Mouse (Mus musculus) megakaryocyte, embryonic 14.5 days (primary cell): ENCODE measurements around the gene Fgd5. TPM values are rescaled to one million over a fixed set of nuclear protein-coding genes. Genes with fewer than 3 reads are reported as not detected.

Experiments used
- H3K27me3 ChIP-seq: replicated peaks from 2 replicates; pipeline ENCODE3; 2012; ENCODE audit warnings: inconsistent platforms
- H3K36me3 ChIP-seq: replicated peaks from 2 replicates; pipeline ENCODE3; 2012; ENCODE audit warnings: low read length, inconsistent platforms, mixed read lengths
- H3K4me1 ChIP-seq: 2 replicates; pipeline ENCODE4 v1.6.1; 2012; ENCODE audit warnings: inconsistent platforms
- H3K4me3 ChIP-seq: replicated peaks from 2 replicates; pipeline ENCODE3; 2012; ENCODE audit warnings: moderate library complexity, mild to moderate bottlenecking, inconsistent platforms
- H3K9me3 ChIP-seq: 2 replicates; pipeline ENCODE4 v1.6.1; 2012; ENCODE audit warnings: inconsistent platforms
- FLI1 ChIP-seq: IDR thresholded peaks from 2 replicates; pipeline ENCODE4 v1.6.1; 2012; ENCODE audit warnings: low read length, inconsistent platforms, mixed read lengths
- GATA1 ChIP-seq: IDR thresholded peaks from 3 replicates; pipeline ENCODE4 v1.6.1; 2012; ENCODE audit warnings: mixed read lengths, low read length, inconsistent platforms, borderline replicate concordance
- polyA plus RNA-seq: library from polyadenylated mRNA; stranded (reverse); fragments of >175 nt; gene quantifications from 2 replicates; pipeline ENCODE4 v1.2.3, GENCODE M21; 2012; ENCODE audit warnings: low replicate concordance; ENCODE audit not compliant: insufficient read depth

Fgd5 gene
- polyA plus RNA-seq, 1 experiment = 0.08 TPM

DNA sequence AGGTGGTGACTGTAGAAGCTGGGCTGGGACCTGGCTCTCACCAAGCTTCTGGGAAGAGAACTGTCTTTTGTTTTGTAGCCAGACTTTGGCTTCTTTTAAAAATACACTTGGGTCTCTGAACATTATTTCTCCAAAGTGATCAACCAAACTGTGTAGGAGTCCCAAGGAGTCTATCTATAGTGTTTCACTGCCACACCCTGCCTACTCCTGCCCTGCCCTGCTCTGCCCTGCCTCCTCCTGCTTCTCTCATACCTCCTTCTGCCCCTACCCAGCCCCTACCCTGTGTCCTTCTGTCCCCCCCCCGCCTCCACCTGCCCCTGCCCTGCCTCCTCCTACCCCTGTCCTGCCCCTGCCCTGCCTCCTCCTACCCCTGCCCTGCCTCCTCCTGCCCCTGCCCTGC is 46.6 kb downstream of the Fgd5 start:
- TF ChIP-seq GATA1 (no peak), FLI1 (no peak)
- no peak overlapping the region for H3K4me3 ChIP-seq
- H3K36me3 ChIP-seq = no peaks in the 10 kb centered on the region
- H3K27me3 ChIP-seq = peaks cover 58% of the 10 kb centered on the region
- H3K9me3 ChIP-seq = no peaks in the 10 kb centered on the region
- peaks cover 8% of the 10 kb centered on the region for H3K4me1 ChIP-seq

DNA sequence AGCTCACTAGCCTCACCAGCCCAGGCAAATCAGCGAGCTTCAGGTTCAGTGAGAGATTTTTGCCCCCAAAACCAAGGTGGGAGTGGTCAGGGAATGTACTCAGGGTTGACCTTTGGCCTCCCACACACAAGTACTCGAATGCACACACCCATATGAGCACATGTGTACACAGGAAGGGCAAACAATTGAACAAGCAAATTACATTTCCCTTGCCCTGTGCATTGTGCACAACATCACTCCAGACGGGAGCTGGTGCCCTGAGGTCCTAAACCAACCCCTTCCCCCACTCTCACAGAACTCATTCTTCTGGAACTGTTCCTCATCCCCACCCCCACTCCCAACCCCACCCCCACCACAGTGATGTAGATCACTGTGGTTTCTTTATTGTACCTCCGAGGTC is 48.7 kb downstream of the Fgd5 start:
- Histone ChIP-seq H3K27me3 (peaks cover 47% of the 10 kb centered on the region), H3K4me3 (no peak overlapping the region), H3K9me3 (peaks cover 3% of the 10 kb centered on the region), H3K4me1 (peaks cover 21% of the 10 kb centered on the region), H3K36me3 (no peaks in the 10 kb centered on the region)
- no peak for TF ChIP-seq GATA1
- no peak for TF ChIP-seq FLI1

- TF ChIP-seq GATA1 = no peak
- H3K27me3 ChIP-seq = peaks cover 43% of the 10 kb centered on the region
- no peaks in the 10 kb centered on the region for H3K36me3 ChIP-seq
- no peak overlapping the region for H3K4me3 ChIP-seq
- H3K9me3 ChIP-seq = peaks cover 3% of the 10 kb centered on the region
- peaks cover 26% of the 10 kb centered on the region for H3K4me1 ChIP-seq
These were observed 52.0 kb downstream of the Fgd5 start for GRCm38 (mm10) chr6:92030646-92031045.

DNA sequence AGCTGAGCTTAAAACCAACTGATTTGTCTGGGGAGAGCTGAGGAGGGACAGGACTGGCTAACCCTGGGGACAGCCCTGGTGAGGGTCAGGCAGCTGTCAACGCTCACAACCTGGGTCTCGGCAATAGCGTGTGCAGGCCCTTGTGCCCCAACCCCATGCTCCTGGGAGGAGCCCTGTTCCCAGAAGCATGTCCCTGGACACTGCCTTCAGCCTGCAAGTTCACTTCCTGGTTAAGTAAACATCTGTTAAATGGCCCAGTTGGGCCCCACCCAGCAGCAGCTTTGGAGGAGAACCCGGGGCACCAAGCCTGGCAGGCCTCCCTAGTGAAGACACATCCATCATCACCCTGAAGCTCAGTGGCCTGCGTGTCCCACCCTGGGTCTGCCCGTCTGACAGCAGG is 56.0 kb downstream of the Fgd5 start:
- Histone ChIP-seq H3K4me3 (no peak overlapping the region), H3K4me1 (peaks cover 21% of the 10 kb centered on the region)
- no peak for TF ChIP-seq FLI1
- TF ChIP-seq GATA1 = no peak

GRCm38 (mm10) chr6:92036372-92036771 is 57.7 kb downstream of the Fgd5 start:
- Histone ChIP-seq H3K27me3 (peaks cover 61% of the 10 kb centered on the region), H3K36me3 (no peaks in the 10 kb centered on the region), H3K4me1 (peaks cover 6% of the 10 kb centered on the region; the same call in 1 of the 2 replicates), H3K9me3 (peaks cover 3% of the 10 kb centered on the region), H3K4me3 (no peak overlapping the region)
- TF ChIP-seq GATA1 (no peak), FLI1 (no peak)

More for the DNA sequence above, 56.0 kb downstream of the Fgd5 start:
- Histone ChIP-seq H3K36me3 (no peaks in the 10 kb centered on the region), H3K27me3 (peaks cover 54% of the 10 kb centered on the region), H3K9me3 (peaks cover 3% of the 10 kb centered on the region)

DNA sequence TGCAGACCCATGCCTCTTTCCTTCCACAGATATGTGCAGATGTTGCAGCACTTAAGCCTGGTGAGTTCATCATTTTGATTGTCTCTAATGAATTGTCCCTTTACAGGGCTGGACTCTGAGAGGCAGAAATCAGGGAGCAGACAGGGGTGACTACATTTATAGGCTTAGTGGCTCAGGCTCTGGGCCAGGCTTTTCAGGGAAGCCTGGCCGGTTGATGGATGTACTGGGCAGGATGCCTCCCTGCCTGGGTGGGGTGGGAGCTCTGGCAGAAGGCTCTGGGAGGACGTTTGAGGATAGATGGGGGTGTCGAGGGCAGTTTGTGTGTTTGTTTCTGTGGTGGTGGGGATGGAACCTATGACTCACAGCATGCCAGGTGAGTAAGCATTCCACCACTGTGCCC is 59.5 kb downstream of the Fgd5 start:
- no peaks in the 10 kb centered on the region for H3K36me3 ChIP-seq
- H3K27me3 ChIP-seq = peaks cover 63% of the 10 kb centered on the region
- TF ChIP-seq FLI1 (no peak), GATA1 (no peak)
- H3K4me1 ChIP-seq = peaks cover 11% of the 10 kb centered on the region
- H3K9me3 ChIP-seq = no peaks in the 10 kb centered on the region
- H3K4me3 ChIP-seq = no peak overlapping the region

- H3K4me1 ChIP-seq = peaks cover 7% of the 10 kb centered on the region; the same call in 1 of the 2 replicates
- peaks cover 75% of the 10 kb centered on the region for H3K27me3 ChIP-seq
- no peak overlapping the region for H3K4me3 ChIP-seq
These were observed 62.6 kb downstream of the Fgd5 start for GRCm38 (mm10) chr6:92041271-92041670.

GRCm38 (mm10) chr6:92042055-92042454 is 63.4 kb downstream of the Fgd5 start:
- H3K27me3 ChIP-seq = peaks cover 72% of the 10 kb centered on the region
- no peaks in the 10 kb centered on the region for H3K36me3 ChIP-seq
- H3K4me1 ChIP-seq = peaks cover 7% of the 10 kb centered on the region; the same call in 1 of the 2 replicates
- H3K4me3 ChIP-seq = no peak overlapping the region
- H3K9me3 ChIP-seq = no peaks in the 10 kb centered on the region
- no peak for TF ChIP-seq FLI1

More at GRCm38 (mm10) chr6:92041271-92041670, 62.6 kb downstream of the Fgd5 start:
- H3K9me3 ChIP-seq = no peaks in the 10 kb centered on the region
- H3K36me3 ChIP-seq = no peaks in the 10 kb centered on the region
- TF ChIP-seq FLI1 (no peak), GATA1 (no peak)

DNA sequence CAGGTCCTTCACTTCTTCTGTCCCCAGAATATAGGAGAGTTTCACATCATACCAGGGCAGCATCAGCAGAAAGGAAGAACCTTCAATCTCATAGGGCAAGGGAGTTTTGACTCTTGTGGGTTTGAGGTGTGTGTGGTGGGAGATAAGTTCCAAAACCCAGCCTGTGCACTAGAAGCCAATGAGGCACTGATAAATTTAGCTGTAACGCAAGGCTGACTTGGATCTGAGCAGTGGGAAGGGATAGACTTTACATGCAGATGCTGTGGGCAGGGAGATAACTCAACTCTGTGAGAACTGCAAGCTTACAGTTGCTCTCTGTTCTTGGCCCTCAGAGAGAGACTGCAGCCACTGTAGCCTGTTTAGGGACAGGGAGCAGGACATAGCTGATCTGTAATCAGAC is 64.2 kb downstream of the Fgd5 start:
- H3K27me3 ChIP-seq = peaks cover 65% of the 10 kb centered on the region
- TF ChIP-seq GATA1 (no peak), FLI1 (no peak)
- no peaks in the 10 kb centered on the region for H3K36me3 ChIP-seq
- H3K4me1 ChIP-seq = peaks cover 7% of the 10 kb centered on the region; the same call in 1 of the 2 replicates
- H3K9me3 ChIP-seq = no peaks in the 10 kb centered on the region
- H3K4me3 ChIP-seq = no peak overlapping the region

DNA sequence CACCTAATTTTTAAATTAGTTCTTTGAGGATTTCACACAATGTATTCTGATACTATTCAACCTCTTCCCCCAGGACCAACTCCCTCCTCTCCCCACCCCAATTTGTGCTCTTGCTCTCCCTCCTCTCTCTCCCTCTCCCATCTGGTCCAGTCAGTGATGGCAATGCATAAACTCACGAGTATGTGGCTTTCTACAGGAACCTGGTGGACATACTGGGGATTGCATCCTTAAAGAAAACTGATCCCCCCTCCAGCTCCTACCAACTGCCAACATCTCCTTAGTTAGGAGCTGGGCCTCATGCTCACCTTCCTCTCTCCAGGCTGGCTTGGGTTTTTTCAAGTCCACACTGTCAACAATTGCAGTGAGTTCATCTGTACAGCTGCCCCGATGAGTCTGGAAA is 79.1 kb downstream of the Fgd5 start:
- no peaks in the 10 kb centered on the region for H3K36me3 ChIP-seq
- no peaks in the 10 kb centered on the region for H3K9me3 ChIP-seq
- TF ChIP-seq FLI1 (no peak), GATA1 (no peak)
- H3K4me1 ChIP-seq = no peaks in the 10 kb centered on the region
- no peak overlapping the region for H3K4me3 ChIP-seq
- peaks cover 41% of the 10 kb centered on the region for H3K27me3 ChIP-seq

GRCm38 (mm10) chr6:92061725-92062124 is 83.0 kb downstream of the Fgd5 start:
- TF ChIP-seq GATA1 (no peak), FLI1 (no peak)
- Histone ChIP-seq H3K4me1 (peaks cover 13% of the 10 kb centered on the region), H3K9me3 (no peaks in the 10 kb centered on the region), H3K27me3 (peaks cover 51% of the 10 kb centered on the region), H3K36me3 (no peaks in the 10 kb centered on the region), H3K4me3 (no peak overlapping the region)
